Mouse (Mus musculus) activated CD4-positive, CD25-positive, alpha-beta regulatory T cell, adult 9 weeks (primary cell): Measurements from ENCODE around the gene Vmn2r28. TPM values are rescaled to one million over a fixed set of nuclear protein-coding genes. Genes with fewer than 3 reads are reported as not detected.

Experiments
- polyA plus RNA-seq: library from polyadenylated mRNA; unstranded; fragments of 100-300 nt; shearing (Covaris generic); gene quantifications from one replicate; pipeline ENCODE4 v1.2.1, GENCODE M21; 2017

Gene Vmn2r28
- not detected for polyA plus RNA-seq

GRCm38 (mm10) chr7:5493856-5494255 lies at the start of gene Vmn2r28:
TSS of gene Vmn2r28 (minus strand) at chr7:5493956.

DNA sequence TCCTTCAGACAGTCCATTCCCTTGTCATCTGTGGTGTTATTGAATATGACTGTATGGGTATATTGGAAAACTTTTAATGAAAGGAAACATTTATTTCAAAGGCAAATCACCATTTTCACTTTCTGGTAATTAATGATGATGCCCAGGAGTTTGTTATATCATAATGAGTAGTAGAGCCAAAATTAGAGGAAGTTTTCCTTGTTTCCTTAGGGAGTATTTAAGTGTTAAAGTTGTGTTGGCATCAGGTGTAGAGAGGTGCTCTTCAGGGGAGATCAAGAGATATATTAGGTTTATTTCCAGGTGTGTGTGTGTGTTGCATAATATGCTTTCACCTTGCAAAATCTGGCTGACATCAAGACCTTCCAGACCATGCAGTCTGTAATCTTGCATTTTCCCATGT lies 37.1 kb downstream of the Vmn2r28 start, which contains the start of gene Vmn1r59:
Vmn1r59 (minus strand) TSS at position 101 of the 400 bp plus-strand sequence.

Other genes starting within 250 kb of the Vmn2r28 start
- not detected for gene Gm5065, start 143.4 kb downstream of the Vmn2r28 start, polyA plus RNA-seq
- not detected for gene Nlrp2, start 142.9 kb downstream of the Vmn2r28 start, polyA plus RNA-seq
- 0.05 TPM for gene Vmn1r58, start 80.6 kb downstream of the Vmn2r28 start, polyA plus RNA-seq
- not detected for gene Vmn1r59, start 37.2 kb downstream of the Vmn2r28 start, polyA plus RNA-seq
- gene Vmn1r60, start 53.4 kb upstream of the Vmn2r28 start, polyA plus RNA-seq, result 0.12 TPM
- gene Vmn1r61, start 119.3 kb upstream of the Vmn2r28 start, polyA plus RNA-seq, result not detected
- not detected for gene Vmn1r62, start 179.7 kb upstream of the Vmn2r28 start, polyA plus RNA-seq